Mouse (Mus musculus) lung, embryonic 14.5 days (tissue): ENCODE measurements around the gene Gm21970. TPM values are rescaled to one million over a fixed set of nuclear protein-coding genes. Genes with fewer than 3 reads are reported as not detected.

ENCODE experiments used
- ATAC-seq: fragments of 200-750 bp; cut with Nextera tagmentation; 2 replicates; pipeline ENCODE4 v1.8.0; 2017; ENCODE audit warnings: mild to moderate bottlenecking, moderate TSS enrichment, moderate library complexity; ENCODE audit not compliant: insufficient read depth
- DNase-seq: peaks from one replicate; pipeline ENCODE4 v3.0.0-alpha.2; 2015
- H3K27ac ChIP-seq: fragments of 300-500 bp; sonication (generic); 2 replicates; pipeline ENCODE4 v1.5.1; 2014; ENCODE audit warnings: low read depth, mild to moderate bottlenecking, moderate library complexity
- H3K27me3 ChIP-seq: fragments of 300-500 bp; sonication (generic); 2 replicates; pipeline ENCODE4 v1.6.1; 2014; ENCODE audit warnings: low read length, control low read depth; ENCODE audit not compliant: insufficient read depth
- H3K36me3 ChIP-seq: fragments of 300-500 bp; sonication (generic); 2 replicates; pipeline ENCODE4 v1.6.1; 2014; ENCODE audit warnings: control low read depth; ENCODE audit not compliant: insufficient read depth
- H3K4me1 ChIP-seq: fragments of 300-500 bp; sonication (generic); 2 replicates; pipeline ENCODE4 v1.6.1; 2014; ENCODE audit warnings: antibody characterized with exemption, control low read depth; ENCODE audit not compliant: insufficient read depth
- H3K4me2 ChIP-seq: fragments of 300-500 bp; sonication (generic); 2 replicates; pipeline ENCODE4 v1.6.1; 2014; ENCODE audit warnings: mild to moderate bottlenecking
- H3K4me3 ChIP-seq: fragments of 300-500 bp; sonication (generic); 2 replicates; pipeline ENCODE4 v1.5.1; 2014; ENCODE audit warnings: low read depth, low read length
- H3K9ac ChIP-seq: fragments of 300-500 bp; sonication (generic); 2 replicates; pipeline ENCODE4 v1.6.1; 2014
- H3K9me3 ChIP-seq: fragments of 300-500 bp; sonication (generic); 2 replicates; pipeline ENCODE4 v1.6.1; 2016; ENCODE audit warnings: low read depth, low read length, control low read depth
- CTCF ChIP-seq: IDR thresholded peaks from 2 replicates; pipeline ENCODE4 v1.5.1; 2016; ENCODE audit warnings: antibody characterized with exemption, low read depth
- WGBS: fragments of 180-500 bp; shearing (Covaris S2); extraction: QIAGEN DNeasy Blood & Tissue Kit; methylation state at CpG from one replicate; pipeline ENCODE4 v1.1.7; 2014; 5-methylcytosine and 5-hydroxymethylcytosine counted together
- polyA plus RNA-seq: library from polyadenylated mRNA; unstranded; fragments of >200 nt; fragmentation: Nextera tagmentation; extraction: Ambion mirVana; gene quantifications from 2 replicates; pipeline ENCODE4 v1.2.1, GENCODE M21; 2014

The Gm21970 gene
- 0.47 TPM in 1 of 2 replicates, not detected in the other for polyA plus RNA-seq

DNA sequence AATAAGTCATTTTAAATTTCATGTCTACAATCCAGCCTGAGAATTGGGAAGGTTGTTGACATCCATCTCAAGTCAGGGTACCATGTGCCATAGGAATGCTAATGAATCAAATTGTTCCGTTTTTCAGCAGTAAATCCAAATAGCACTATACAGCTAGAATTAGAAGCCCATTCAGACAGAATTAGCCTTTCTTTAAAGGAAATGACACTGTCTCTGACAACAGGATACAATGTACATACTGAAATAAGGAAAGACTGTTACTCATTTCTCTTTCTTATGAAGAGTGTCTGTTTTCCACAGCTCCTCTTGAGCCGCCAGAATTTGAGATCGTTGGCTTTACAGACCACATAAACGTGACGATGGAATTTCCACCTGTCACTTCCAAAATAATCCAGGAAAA, at the start of gene Gm21970:
Gm21970 (plus strand) TSS at position 301 of the 400 bp plus-strand sequence.
- no peak within 1 kb of the TSS for H3K4me3 ChIP-seq
- H3K4me2 ChIP-seq, result no peak within 1 kb of the TSS
- TF ChIP-seq CTCF, result no peak
- H3K9me3 ChIP-seq, result 0 out of 2 replicates have a peak, but pooled peaks cover 2% of the 10 kb centered on the region
- no peaks in the 10 kb centered on the region for H3K4me1 ChIP-seq
- WGBS, result 80% methylated on average over 5 of the region's 5 CpGs
- peaks cover 72% of the 10 kb centered on the region for H3K36me3 ChIP-seq
- no peaks in the 10 kb centered on the region for H3K27me3 ChIP-seq
- DNase-seq (no peak), ATAC-seq (no peak)
- H3K27ac ChIP-seq, result no peak within 1 kb of the TSS
- no peak within 1 kb of the TSS for H3K9ac ChIP-seq

DNA sequence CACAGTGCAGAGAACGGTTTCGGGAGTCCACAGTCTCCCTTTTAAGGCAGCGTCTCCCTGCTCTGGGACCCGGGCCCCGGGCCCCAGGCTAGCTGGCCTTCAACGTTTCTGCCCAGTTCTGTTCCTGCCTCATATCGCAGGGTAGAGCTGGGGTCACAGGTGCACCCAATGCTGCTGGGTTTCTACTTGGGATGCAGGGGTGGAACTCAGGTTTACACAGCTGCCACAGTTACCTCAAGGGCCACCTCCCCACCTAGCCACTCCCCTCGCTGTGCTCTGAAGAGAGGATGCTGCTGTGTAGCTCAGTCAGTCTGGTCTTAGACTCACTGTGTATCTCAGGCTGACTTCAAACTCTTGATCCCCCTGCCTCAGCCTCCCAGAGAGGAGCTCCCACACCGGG, 45.0 kb upstream of the Gm21970 start:
- Histone ChIP-seq H3K4me3 (no peak overlapping the region), H3K36me3 (no peaks in the 10 kb centered on the region), H3K4me2 (no peak overlapping the region), H3K9ac (no peak overlapping the region), H3K27me3 (no peaks in the 10 kb centered on the region), H3K4me1 (no peaks in the 10 kb centered on the region), H3K27ac (no peak overlapping the region), H3K9me3 (no peaks in the 10 kb centered on the region)
- no peak for TF ChIP-seq CTCF
- WGBS, result 64% methylated on average over 9 of the region's 9 CpGs
- no peak for ATAC-seq
- no peak for DNase-seq

DNA sequence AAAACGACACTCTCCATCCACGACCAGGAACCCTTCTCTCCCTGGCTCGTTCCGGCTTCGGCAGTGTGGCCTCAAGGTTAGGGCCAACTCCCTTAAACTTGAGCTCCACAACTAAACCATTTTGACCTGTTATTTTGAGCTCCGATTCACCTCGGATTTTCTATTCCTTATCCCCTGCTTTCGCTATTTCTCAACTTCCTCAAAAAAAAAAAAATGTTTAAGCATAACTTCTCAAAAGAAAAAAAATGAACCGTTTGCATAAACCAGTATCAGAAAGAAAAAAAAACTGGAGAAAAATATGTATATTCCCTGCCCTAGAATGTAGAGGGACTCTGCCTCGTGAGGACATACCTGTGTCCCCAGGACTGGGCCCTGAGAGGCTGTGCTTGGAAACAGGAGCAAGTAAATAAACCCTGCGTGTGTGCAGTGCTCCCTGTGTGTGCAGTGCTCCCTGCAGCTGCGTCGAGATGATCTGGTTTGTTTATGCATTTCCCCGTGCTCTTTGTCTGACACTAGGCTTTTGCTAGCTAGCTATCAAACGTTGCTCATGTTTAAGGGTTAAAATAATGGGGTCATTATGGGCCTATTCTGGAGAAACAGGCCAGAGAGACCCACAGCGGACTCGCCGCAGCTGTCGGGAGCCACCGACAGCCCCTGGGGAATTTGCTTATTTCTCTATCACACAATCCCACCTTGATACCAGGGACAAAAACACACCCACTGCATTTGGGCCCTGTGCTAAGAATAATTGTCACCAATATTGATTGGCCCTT, 43.8 kb upstream of the Gm21970 start:
- 52% methylated on average over 20 of the region's 20 CpGs for WGBS
- H3K27me3 ChIP-seq, result no peaks in the 10 kb centered on the region
- ATAC-seq (no peak), DNase-seq (no peak)
- no peak overlapping the region for H3K4me3 ChIP-seq
- no peaks in the 10 kb centered on the region for H3K4me1 ChIP-seq
- no peak overlapping the region for H3K9ac ChIP-seq
- H3K9me3 ChIP-seq, result no peaks in the 10 kb centered on the region
- H3K4me2 ChIP-seq, result no peak overlapping the region
- no peaks in the 10 kb centered on the region for H3K36me3 ChIP-seq
- H3K27ac ChIP-seq, result no peak overlapping the region
- TF ChIP-seq CTCF, result no peak

DNA sequence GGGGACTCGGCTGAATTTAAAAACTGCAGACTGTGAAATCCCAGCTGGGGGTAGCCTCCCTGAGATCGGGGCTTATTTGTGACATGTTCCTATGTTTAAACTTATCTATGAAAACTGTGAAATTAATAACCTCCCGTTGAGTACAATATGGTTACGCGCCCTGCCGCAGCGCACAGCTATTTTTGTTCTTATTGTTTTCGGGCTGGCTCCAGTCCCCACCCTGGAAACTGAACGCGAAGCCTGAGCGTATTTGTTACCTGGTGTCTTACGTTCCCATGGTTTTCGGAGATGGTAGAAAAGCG, 43.3 kb upstream of the Gm21970 start:
- H3K36me3 ChIP-seq, result no peaks in the 10 kb centered on the region

DNA sequence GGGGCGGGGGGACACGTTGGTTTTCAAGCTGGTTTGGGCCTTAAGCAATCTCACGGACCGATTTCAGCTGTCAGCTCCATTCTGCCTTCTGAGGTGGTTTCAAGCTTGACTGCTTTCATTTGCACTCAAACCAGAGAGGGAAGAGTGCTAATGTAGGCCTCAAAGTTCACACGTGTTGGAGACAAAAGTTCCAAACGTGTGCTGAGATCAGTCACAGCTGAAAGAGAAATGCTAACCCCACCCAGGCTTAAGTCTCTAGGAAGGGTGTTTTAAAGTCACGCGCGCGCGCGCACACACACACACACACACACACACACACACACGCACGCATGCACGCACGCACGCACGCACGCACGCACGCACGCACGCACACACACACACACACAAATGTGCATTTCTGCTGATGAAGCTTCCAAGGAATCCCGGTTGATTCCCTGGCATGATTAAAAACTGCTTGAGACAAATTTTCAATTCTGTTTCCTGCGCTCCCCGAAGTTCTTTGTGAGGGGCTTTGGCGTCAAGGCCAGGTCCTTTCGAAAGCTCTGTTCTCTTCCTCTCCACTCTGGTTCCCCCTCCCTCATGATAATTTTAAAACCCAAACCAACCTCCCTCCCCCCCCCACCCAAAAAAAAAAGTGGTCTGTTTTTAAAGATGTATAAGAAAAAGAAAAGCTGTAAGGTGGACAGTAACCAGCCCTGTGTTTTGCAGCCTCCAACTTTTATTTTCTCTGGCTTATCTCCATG, 42.8 kb upstream of the Gm21970 start:
- no peak overlapping the region for H3K4me3 ChIP-seq
- no peaks in the 10 kb centered on the region for H3K4me1 ChIP-seq
- 72% methylated on average over 28 of the region's 28 CpGs for WGBS
- H3K27me3 ChIP-seq, result no peaks in the 10 kb centered on the region
- H3K27ac ChIP-seq, result no peak overlapping the region
- no peak overlapping the region for H3K4me2 ChIP-seq
- no peaks in the 10 kb centered on the region for H3K36me3 ChIP-seq
- H3K9me3 ChIP-seq, result no peaks in the 10 kb centered on the region
- ATAC-seq, result no peak
- no peak overlapping the region for H3K9ac ChIP-seq
- DNase-seq, result no peak
- no peak for TF ChIP-seq CTCF

More for the DNA sequence above, 43.3 kb upstream of the Gm21970 start:
- Histone ChIP-seq H3K4me2 (no peak overlapping the region), H3K9ac (no peak overlapping the region), H3K4me3 (no peak overlapping the region), H3K9me3 (no peaks in the 10 kb centered on the region), H3K27me3 (no peaks in the 10 kb centered on the region), H3K27ac (no peak overlapping the region), H3K4me1 (no peaks in the 10 kb centered on the region)
- 67% methylated on average over 14 of the region's 14 CpGs for WGBS
- ATAC-seq, result no peak
- no peak for DNase-seq
- no peak for TF ChIP-seq CTCF

DNA sequence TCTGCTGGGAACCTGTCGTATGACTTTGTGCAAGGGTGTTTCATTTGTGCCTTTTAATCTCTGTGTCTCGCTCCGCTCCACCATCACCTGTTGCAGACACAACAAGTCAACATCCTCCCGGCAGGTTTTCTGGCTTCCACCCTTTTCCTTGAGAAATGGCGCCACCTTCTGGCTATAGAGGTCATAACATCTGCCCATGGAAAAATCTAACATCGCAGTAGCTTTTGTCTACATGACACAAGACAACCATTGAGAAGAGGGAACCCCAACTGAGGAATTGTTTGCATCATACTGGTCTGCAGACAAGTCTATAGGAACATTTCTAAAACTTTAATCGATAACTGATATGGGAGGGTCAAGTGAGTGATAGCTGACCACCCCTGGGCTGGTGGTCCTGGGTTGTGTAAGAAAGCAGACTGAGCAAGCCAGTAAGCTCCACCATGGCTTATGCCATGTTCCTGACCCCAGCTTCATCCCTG, 39.4 kb upstream of the Gm21970 start:
- 3% methylated on average over 7 of the region's 7 CpGs for WGBS
- no peak for ATAC-seq
- DNase-seq, result peak; percentile 86

DNA sequence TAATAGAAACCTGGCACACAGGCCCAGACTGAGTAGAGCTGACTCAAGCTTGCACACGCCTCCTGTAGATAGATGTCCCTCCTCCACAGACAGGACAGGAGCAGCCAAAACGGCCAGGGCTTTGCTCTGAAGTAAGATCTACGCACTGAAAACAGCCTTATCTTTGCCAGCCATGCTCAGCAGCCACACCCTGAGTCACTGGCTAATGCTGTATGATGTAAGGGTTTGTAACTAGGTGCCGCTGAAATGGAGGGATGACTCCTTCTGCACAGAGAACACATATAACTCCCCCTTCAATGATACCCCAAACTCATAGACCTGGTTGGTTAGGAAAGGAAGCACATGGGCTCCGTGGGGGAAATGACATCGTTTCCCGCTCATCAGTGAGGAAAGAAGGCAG, 38.8 kb upstream of the Gm21970 start:
- ATAC-seq, result peak; percentile 51
- TF ChIP-seq CTCF, result no peak

More for the DNA sequence above, 39.4 kb upstream of the Gm21970 start:
- Histone ChIP-seq H3K4me3 (no peak overlapping the region), H3K36me3 (no peaks in the 10 kb centered on the region), H3K4me2 (no peak overlapping the region), H3K9ac (no peak overlapping the region), H3K27ac (peak overlapping the region; percentile 65; the same call in 1 of the 2 replicates), H3K27me3 (no peaks in the 10 kb centered on the region), H3K9me3 (no peaks in the 10 kb centered on the region), H3K4me1 (no peaks in the 10 kb centered on the region)
- TF ChIP-seq CTCF, result peak; percentile 89

More for the DNA sequence above, 38.8 kb upstream of the Gm21970 start:
- no peak overlapping the region; the same call in 1 of the 2 replicates for H3K4me2 ChIP-seq
- DNase-seq, result no peak
- H3K4me3 ChIP-seq, result no peak overlapping the region
- H3K9me3 ChIP-seq, result no peaks in the 10 kb centered on the region
- 50% methylated on average over 7 of the region's 7 CpGs for WGBS
- no peaks in the 10 kb centered on the region for H3K27me3 ChIP-seq
- H3K36me3 ChIP-seq, result no peaks in the 10 kb centered on the region
- no peak overlapping the region for H3K9ac ChIP-seq
- H3K4me1 ChIP-seq, result no peaks in the 10 kb centered on the region
- H3K27ac ChIP-seq, result no peak overlapping the region; the same call in 1 of the 2 replicates
